Mouse (Mus musculus) ES-Bruce4 (cell line): ENCODE measurements around the gene Adra1d. TPM values are rescaled to one million over a fixed set of nuclear protein-coding genes. Genes with fewer than 3 reads are reported as not detected.

ENCODE experiments used
- H3K27ac ChIP-seq: 2 replicates; pipeline ENCODE4 v1.5.1; 2012; ENCODE audit warnings: low read length, inconsistent platforms; ENCODE audit not compliant: insufficient read depth
- H3K27me3 ChIP-seq: 2 replicates; pipeline ENCODE4 v1.6.1; 2012; ENCODE audit warnings: mild to moderate bottlenecking, low read length, inconsistent platforms; ENCODE audit not compliant: control insufficient read depth, poor library complexity, insufficient read depth, severe bottlenecking
- H3K36me3 ChIP-seq: 2 replicates; pipeline ENCODE4 v1.6.1; 2012; ENCODE audit warnings: inconsistent platforms, mild to moderate bottlenecking, low read length, moderate library complexity; ENCODE audit not compliant: control insufficient read depth, poor library complexity, insufficient read depth, severe bottlenecking
- H3K4me1 ChIP-seq: one replicate; pipeline ENCODE4 v1.8.1; 2011; ENCODE audit warnings: low read length; ENCODE audit not compliant: control insufficient read depth, insufficient read depth
- H3K4me3 ChIP-seq: 2 replicates; pipeline ENCODE4 v1.5.1; 2011; ENCODE audit warnings: low read depth, mild to moderate bottlenecking, low read length
- H3K9ac ChIP-seq: 2 replicates; pipeline ENCODE4 v1.6.1; 2012; ENCODE audit warnings: low read depth, mild to moderate bottlenecking, inconsistent platforms; ENCODE audit not compliant: poor library complexity, severe bottlenecking
- H3K9me3 ChIP-seq: replicated peaks from 2 replicates; pipeline ENCODE4 v1.6.1; 2012; ENCODE audit warnings: mild to moderate bottlenecking, low read length, inconsistent platforms; ENCODE audit not compliant: control insufficient read depth, poor library complexity, insufficient read depth, severe bottlenecking
- CTCF ChIP-seq: IDR thresholded peaks from one replicate; pipeline ENCODE4 v1.8.1; 2011; ENCODE audit warnings: low read depth, low read length
- EP300 ChIP-seq: IDR thresholded peaks from 2 replicates; pipeline ENCODE4 v1.6.1; 2011; ENCODE audit warnings: low read depth, low read length; ENCODE audit not compliant: insufficient read depth
- POLR2A ChIP-seq: IDR thresholded peaks from one replicate; pipeline ENCODE4 v1.8.1; 2011; ENCODE audit warnings: low read length; ENCODE audit not compliant: insufficient read depth
- polyA plus RNA-seq: library from polyadenylated mRNA; stranded (reverse); fragments of >200 nt; gene quantifications from 2 replicates; pipeline ENCODE4 v1.2.4, GENCODE M21; 2011; ENCODE audit warnings: low read depth; ENCODE audit not compliant: missing spikeins, insufficient read depth, insufficient read length

The Adra1d gene
- not detected in 2 replicates for polyA plus RNA-seq

DNA sequence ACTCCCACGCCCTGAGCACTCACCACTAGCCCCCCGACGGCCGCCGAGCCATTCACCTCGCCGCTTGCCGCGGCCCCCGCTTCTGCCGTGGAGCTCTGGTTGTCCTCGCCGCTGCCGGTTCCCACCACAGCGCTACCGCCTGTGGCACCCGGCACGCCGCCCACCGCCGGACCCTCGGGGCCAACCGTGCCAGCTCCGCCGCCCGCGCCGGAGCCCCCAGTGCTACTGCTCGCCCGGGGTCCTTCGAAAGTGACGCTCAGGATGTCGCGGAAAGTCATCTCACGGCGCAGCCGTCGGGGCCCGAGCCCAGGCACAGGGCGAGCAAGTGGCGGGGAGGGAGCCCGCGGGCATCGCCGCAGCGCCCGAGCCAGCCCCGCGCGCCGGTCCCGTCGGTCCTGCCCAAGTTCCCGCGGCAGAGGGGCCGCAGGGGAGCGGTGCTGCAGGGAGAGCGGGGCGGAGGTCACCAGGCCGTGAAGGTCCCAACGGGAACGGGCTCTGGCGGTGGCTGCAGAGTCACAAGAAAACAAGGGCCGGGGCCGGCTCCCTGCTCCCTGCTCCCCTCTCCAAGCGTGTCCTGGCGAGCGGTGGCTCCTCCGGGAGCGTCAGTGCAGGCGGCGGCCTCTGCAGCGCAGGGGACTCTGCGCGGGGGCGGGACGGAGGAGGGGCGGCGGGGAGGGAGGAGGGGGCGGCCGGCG is at the start of gene Adra1d:
Gene Adra1d, minus strand, starts transcription at position 393 of the 695 bp plus-strand sequence.
- H3K36me3 ChIP-seq: no peaks in the 10 kb centered on the region
- no peaks in the 10 kb centered on the region for H3K4me1 ChIP-seq
- peaks cover 23% of the 10 kb centered on the region for H3K27me3 ChIP-seq
- peak within 1 kb of the TSS; percentile 75 for H3K4me3 ChIP-seq
- H3K27ac ChIP-seq: no peak within 1 kb of the TSS
- TF ChIP-seq CTCF (no peak), POLR2A (no peak), EP300 (no peak)
- peak within 1 kb of the TSS; percentile 42 for H3K9ac ChIP-seq
- no peaks in the 10 kb centered on the region for H3K9me3 ChIP-seq

DNA sequence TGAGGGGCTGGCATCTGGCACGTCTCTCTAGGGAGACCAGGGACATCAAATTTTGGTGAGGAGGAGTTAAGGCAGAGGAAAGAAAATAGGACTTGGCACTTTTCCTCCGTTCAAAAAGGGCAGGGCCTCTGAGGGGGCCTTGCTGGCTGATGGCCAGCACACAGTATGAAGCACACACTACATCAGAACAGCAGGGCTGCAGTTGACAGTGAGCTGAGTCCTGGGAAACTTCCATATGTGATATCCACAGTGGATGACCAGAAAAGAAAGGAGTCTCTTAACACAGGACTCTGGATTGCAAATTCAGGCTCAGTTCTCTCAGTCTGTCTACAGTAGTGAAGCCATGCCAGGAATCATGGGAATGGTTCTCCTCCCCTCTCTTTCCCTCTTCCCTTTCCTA is 39.8 kb upstream of the Adra1d start:
- no peaks in the 10 kb centered on the region for H3K27me3 ChIP-seq
- TF ChIP-seq POLR2A (no peak), EP300 (no peak), CTCF (no peak)
- no peaks in the 10 kb centered on the region for H3K9me3 ChIP-seq
- no peak overlapping the region for H3K27ac ChIP-seq
- H3K36me3 ChIP-seq: no peaks in the 10 kb centered on the region
- H3K4me3 ChIP-seq: no peak overlapping the region
- no peaks in the 10 kb centered on the region for H3K4me1 ChIP-seq
- no peak overlapping the region for H3K9ac ChIP-seq

DNA sequence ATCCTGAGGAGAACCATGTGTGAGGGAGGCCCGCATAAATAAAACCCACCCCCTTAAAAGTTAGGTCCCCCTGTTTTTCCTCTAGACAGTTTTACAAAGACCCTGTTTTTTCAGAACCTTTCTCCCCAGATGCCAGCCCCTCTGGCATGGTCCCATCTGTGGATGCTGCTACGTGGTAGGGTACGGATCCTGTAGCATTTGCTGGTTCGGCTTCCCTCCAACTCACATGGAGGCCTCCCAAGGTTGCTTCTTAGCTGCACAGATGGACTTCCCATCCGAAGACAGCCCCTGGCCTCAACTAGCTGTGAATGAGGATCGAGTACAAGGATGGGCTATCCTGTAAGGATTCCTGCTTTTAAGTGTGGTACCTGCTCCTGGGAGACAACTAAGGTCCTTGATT is 32.8 kb upstream of the Adra1d start:
- Histone ChIP-seq H3K4me1 (no peaks in the 10 kb centered on the region), H3K9me3 (no peaks in the 10 kb centered on the region), H3K9ac (no peak overlapping the region), H3K27me3 (no peaks in the 10 kb centered on the region), H3K4me3 (no peak overlapping the region), H3K36me3 (no peaks in the 10 kb centered on the region), H3K27ac (no peak overlapping the region)
- TF ChIP-seq CTCF (no peak), EP300 (no peak), POLR2A (no peak)

DNA sequence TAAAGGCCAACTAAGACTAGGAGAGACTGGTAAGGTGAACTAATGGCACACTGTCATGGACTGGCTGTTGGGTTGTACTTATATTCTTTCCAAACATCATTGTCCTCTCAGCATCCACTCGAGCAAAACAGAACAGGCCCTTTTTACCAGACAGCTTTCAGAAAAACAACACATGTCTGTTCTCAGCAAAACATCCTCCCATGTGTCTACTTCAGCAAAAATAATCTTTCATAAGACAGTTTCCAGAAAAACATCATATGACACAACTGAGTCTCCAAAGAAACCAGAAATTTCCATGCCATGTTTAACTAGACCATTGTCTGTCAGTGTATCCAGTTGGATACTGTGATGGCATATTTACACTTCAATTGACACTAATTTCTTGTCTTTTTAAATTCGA is 25.4 kb upstream of the Adra1d start:
- Histone ChIP-seq H3K36me3 (no peaks in the 10 kb centered on the region), H3K4me1 (no peaks in the 10 kb centered on the region), H3K27me3 (no peaks in the 10 kb centered on the region), H3K4me3 (no peak overlapping the region), H3K9me3 (no peaks in the 10 kb centered on the region), H3K27ac (no peak overlapping the region), H3K9ac (no peak overlapping the region)
- no peak for TF ChIP-seq CTCF
- TF ChIP-seq EP300: no peak
- no peak for TF ChIP-seq POLR2A

DNA sequence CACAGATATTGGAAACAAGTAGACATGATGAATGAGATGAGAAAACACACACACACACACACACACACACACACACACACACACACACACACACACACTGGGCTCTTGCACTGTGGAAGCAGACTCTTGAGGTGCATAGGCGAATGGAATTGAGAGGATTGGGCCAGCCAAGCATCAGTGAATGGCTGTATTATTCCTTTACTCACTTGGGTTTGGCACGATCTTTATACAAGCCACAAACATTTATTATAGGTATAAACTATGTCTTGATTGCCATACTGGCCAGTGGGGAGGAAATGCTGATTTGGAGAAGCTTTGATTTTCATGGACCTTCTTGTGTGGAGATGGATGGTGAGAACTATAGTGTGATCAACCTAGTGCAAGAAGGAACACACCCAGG is 19.4 kb upstream of the Adra1d start:
- no peak overlapping the region for H3K9ac ChIP-seq
- no peak overlapping the region for H3K4me3 ChIP-seq
- H3K27ac ChIP-seq: no peak overlapping the region
- no peaks in the 10 kb centered on the region for H3K4me1 ChIP-seq
- H3K27me3 ChIP-seq: no peaks in the 10 kb centered on the region
- no peak for TF ChIP-seq CTCF
- TF ChIP-seq POLR2A: no peak
- TF ChIP-seq EP300: no peak
- no peaks in the 10 kb centered on the region for H3K9me3 ChIP-seq
- no peaks in the 10 kb centered on the region for H3K36me3 ChIP-seq

DNA sequence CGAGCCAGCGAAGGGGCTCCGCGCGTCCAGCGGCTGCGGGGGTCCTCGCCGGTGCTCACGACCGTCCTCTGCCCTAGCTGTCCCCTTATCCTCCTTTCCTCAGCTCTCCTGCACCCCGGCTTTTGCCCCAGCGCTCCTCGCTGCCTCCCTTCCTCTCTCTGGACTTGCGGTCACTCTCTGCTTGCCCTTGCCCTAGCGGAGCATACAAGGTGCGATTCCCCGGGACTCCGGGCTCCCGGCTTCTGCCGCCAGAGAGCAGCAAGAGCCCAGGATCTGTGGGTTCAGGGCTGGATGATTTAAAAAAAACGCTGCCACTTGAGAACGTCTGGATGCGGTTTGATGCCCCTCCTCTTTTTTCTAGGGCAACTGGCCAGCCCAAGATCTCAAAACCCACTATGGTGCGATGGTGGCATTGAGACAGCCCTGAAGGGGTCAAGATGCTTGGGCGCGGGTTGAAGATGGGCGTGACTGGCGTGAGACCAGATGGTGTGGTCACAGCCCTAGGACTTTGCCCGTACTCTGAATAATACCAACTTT is 571 bp upstream of the Adra1d start:
- H3K27me3 ChIP-seq: peaks cover 23% of the 10 kb centered on the region
- H3K4me3 ChIP-seq: peak overlapping the region; percentile 75
- H3K4me1 ChIP-seq: no peaks in the 10 kb centered on the region
- H3K9ac ChIP-seq: peak overlapping the region; percentile 42
- no peaks in the 10 kb centered on the region for H3K9me3 ChIP-seq
- H3K27ac ChIP-seq: no peak overlapping the region
- no peaks in the 10 kb centered on the region for H3K36me3 ChIP-seq
- TF ChIP-seq CTCF (peak; percentile 23), POLR2A (no peak)
